8 mouse cellular contexts compared by ENCODE assay signal in the genomic region with DNA sequence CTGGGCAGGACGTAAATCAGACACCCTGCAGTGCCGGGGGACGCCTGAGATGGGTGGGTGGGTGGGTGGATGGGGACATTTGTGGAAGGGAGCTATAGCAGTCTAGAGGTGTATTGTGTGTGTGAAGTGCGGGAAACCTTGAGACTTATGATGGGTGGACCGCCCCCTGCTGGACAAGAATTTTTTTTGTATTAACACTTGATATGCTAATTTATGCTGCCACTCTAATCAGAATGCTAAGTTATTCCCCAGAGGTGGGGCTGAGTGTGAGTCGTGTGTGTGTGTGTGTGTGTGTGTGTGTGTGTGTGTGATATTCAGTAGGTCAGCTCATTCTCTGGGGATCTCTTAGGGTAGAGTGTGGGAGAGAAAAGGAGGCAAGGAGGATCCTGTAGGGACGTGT. TPM values are rescaled to one million over a fixed set of nuclear protein-coding genes. Genes with fewer than 3 reads are reported as not detected.
DNase-seq lines count a peak whose midpoint lies in the region; ATAC-seq and TF ChIP-seq lines count a peak whose summit lies in the region.

No protein-coding gene starts in this region.

- TF ChIP-seq CTCF in E14TG2a.4 (conservative IDR thresholded peaks at IDR 0.05; ENCODE audit: low read length): peak; percentile 27

- no peak overlapping the region; the same call in 1 of the 2 replicates for H3K4me3 ChIP-seq in kidney, embryonic 15.5 days (replicated peaks)
- H3K4me3 ChIP-seq in kidney, embryonic 14.5 days (ENCODE audit: low read length): no peak overlapping the region
- H3K4me3 ChIP-seq in E14TG2a.4 (replicated peaks; ENCODE audit: low read length): 0 out of 2 replicates have a peak overlapping the region, but pooled peaks have one; percentile 82

- peaks cover 91% of the 10 kb centered on the region for H3K27me3 ChIP-seq in kidney, embryonic 15.5 days
- peaks cover 32% of the 10 kb centered on the region for H3K27me3 ChIP-seq in kidney, embryonic 14.5 days (ENCODE audit: control insufficient read depth, insufficient read depth, low read length)
- H3K27me3 ChIP-seq in E14TG2a.4 (ENCODE audit: insufficient read depth, low read length): peaks cover 34% of the 10 kb centered on the region

- no peaks in the 10 kb centered on the region for H3K9me3 ChIP-seq in kidney, embryonic 15.5 days (replicated peaks)
- H3K9me3 ChIP-seq in kidney, embryonic 14.5 days (ENCODE audit: control insufficient read depth, low read length): no peaks in the 10 kb centered on the region
- no peaks in the 10 kb centered on the region for H3K9me3 ChIP-seq in E14TG2a.4 (ENCODE audit: low read length)

- no peaks in the 10 kb centered on the region for H3K36me3 ChIP-seq in kidney, embryonic 15.5 days
- no peaks in the 10 kb centered on the region for H3K36me3 ChIP-seq in kidney, embryonic 14.5 days (ENCODE audit: control insufficient read depth, insufficient read depth, low read length)
- H3K36me3 ChIP-seq in E14TG2a.4 (ENCODE audit: insufficient read depth, low read length): peaks cover 9% of the 10 kb centered on the region

- DNase-seq in embryo, embryonic 10 days (ENCODE audit: low spot score): peak; percentile 74
- peak; percentile 80 for DNase-seq in induced T-regulatory cell, adult 2 months (ENCODE audit: low read depth)
- DNase-seq in neural tube, embryonic 10.5 days (ENCODE audit: extremely low spot score, low spot score): peak; percentile 54
- DNase-seq in gastrocnemius, postnatal 25 days: no peak
- DNase-seq in frontal cortex, postnatal 25 days (ENCODE audit: low spot score in 2 of 2): no peak

- no peak for ATAC-seq in kidney, embryonic 15.5 days (replicated peaks; ENCODE audit: low FRiP score)
- ATAC-seq in kidney, embryonic 14.5 days (ENCODE audit: low FRiP score, low TSS enrichment): no peak

- no peak overlapping the region for H3K27ac ChIP-seq in kidney, embryonic 15.5 days
- no peak overlapping the region for H3K27ac ChIP-seq in kidney, embryonic 14.5 days (ENCODE audit: low read depth, low read length)

- H3K4me2 ChIP-seq in kidney, embryonic 15.5 days: peak overlapping the region; percentile 99; the same call in 1 of the 2 replicates
- no peak overlapping the region for H3K4me2 ChIP-seq in kidney, embryonic 14.5 days (replicated peaks; ENCODE audit: low read depth, low read length)

- WGBS in kidney, embryonic 15.5 days: 22% methylated on average over 7 of the region's 7 CpGs
- WGBS in kidney, embryonic 14.5 days: 27% methylated on average over 7 of the region's 7 CpGs

- peaks cover 49% of the 10 kb centered on the region for H3K4me1 ChIP-seq in kidney, embryonic 15.5 days
- peaks cover 23% of the 10 kb centered on the region for H3K4me1 ChIP-seq in kidney, embryonic 14.5 days (ENCODE audit: control insufficient read depth, insufficient read depth, low read length)
- H3K4me1 ChIP-seq in E14TG2a.4 (replicated peaks; ENCODE audit: low read depth, low read length): peaks cover 64% of the 10 kb centered on the region

- no peak overlapping the region for H3K9ac ChIP-seq in kidney, embryonic 15.5 days
- no peak overlapping the region for H3K9ac ChIP-seq in kidney, embryonic 14.5 days (ENCODE audit: low read depth, low read length)

RNA-seq across cellular contexts. Expression of a gene that starts 2.9 kb away (rescaled TPM):
- polyA plus RNA-seq in kidney, embryonic 15.5 days (2015; fragmentation: Nextera tagmentation; extraction: Ambion mirVana): 3.1 and 5.9 TPM in 2 replicates
- polyA plus RNA-seq in kidney, embryonic 14.5 days (2014; fragmentation: Nextera tagmentation; extraction: Ambion mirVana): 4.5 and 5.5 TPM in 2 replicates
- total RNA-seq in gastrocnemius, postnatal 25 days (2021): 1 to 10 TPM; 1.9 to 2.0 TPM

RNA-seq across cellular contexts. Expression of a gene that starts 17.5 kb away (rescaled TPM):
- 21.0 and 23.7 TPM in 2 replicates for polyA plus RNA-seq in kidney, embryonic 15.5 days (2015; fragmentation: Nextera tagmentation; extraction: Ambion mirVana)
- polyA plus RNA-seq in kidney, embryonic 14.5 days (2014; fragmentation: Nextera tagmentation; extraction: Ambion mirVana): 19.3 and 27.7 TPM in 2 replicates
- 1 to 10 TPM; 5.2 to 6.5 TPM for total RNA-seq in gastrocnemius, postnatal 25 days (2021)

RNA-seq across cellular contexts. Expression of a gene that starts 24.9 kb away (rescaled TPM):
- polyA plus RNA-seq in kidney, embryonic 15.5 days (2015; fragmentation: Nextera tagmentation; extraction: Ambion mirVana): 236 and 245 TPM in 2 replicates
- 198 and 239 TPM in 2 replicates for polyA plus RNA-seq in kidney, embryonic 14.5 days (2014; fragmentation: Nextera tagmentation; extraction: Ambion mirVana)
- 1 to 10 TPM; 3.4 to 5.2 TPM for total RNA-seq in gastrocnemius, postnatal 25 days (2021)

RNA-seq across cellular contexts. Expression of a gene that starts 58.4 kb away (rescaled TPM):
- 7.6 and 11.2 TPM in 2 replicates for polyA plus RNA-seq in kidney, embryonic 15.5 days (2015; fragmentation: Nextera tagmentation; extraction: Ambion mirVana)
- 5.2 and 8.3 TPM in 2 replicates for polyA plus RNA-seq in kidney, embryonic 14.5 days (2014; fragmentation: Nextera tagmentation; extraction: Ambion mirVana)
- total RNA-seq in gastrocnemius, postnatal 25 days (2021): 1 to 10 TPM in 1 of 2 experiments, under 1 TPM in 1; 0.31 to 1.4 TPM

Comparison
In these comparisons a context has a peak if more than half of its experiments do, and no peak if none do; other contexts are left out.
1. DNase-seq: peak in embryo, embryonic 10 days (single experiment), induced T-regulatory cell, adult 2 months (single experiment) and neural tube, embryonic 10.5 days (single experiment); none in gastrocnemius, postnatal 25 days (single experiment) and frontal cortex, postnatal 25 days (0 of 2).